In the genomic region with DNA sequence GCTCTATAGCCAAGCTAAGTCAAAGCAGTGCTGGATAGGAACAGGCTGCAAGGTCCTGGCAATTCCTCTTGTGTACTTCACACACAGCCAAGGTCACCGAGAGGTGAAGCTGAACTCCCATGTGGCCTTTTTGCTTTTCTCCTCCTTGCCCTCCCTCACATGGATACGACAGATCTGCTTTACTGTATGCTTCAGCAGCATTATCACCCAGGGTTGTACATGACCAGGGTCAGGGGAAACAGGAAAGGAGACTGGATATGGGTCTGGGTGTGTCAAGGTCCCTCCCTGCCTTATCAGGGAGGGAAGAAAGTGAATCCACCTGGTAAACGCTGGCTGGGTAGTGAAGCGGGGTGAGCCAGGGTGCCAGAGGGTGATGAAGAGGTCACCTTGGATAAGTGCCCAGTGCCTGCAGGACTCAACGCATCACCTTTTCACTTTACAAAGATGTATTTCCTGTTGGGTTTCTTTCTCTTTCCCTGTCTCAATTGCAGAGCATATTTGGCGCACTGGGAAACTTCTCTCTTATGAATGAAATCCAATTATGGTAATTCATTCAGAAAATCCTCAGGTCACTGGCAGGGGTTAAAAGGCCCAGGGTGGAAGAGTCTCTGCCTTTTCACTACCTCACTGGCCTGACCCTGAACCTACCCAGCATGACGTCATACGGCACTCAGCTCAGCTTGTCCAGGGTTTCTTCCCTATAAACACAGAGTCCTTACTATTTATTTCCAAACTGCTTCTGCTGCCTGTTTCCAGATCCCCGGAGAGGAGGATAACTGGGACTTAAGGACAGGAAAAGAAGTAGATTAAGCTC, we compare ENCODE assay signal across 8 mouse cellular contexts.
DNase-seq lines count a peak whose midpoint lies in the region; ATAC-seq lines count a peak whose summit lies in the region.

No protein-coding gene starts in this region.

- WGBS in forebrain, embryonic 14.5 days: 61% methylated on average over 9 of the region's 9 CpGs
- WGBS in forebrain, embryonic 16.5 days: 53% methylated on average over 9 of the region's 9 CpGs

- H3K4me2 ChIP-seq in forebrain, embryonic 14.5 days (ENCODE audit: low read length): no peak overlapping the region
- no peak overlapping the region for H3K4me2 ChIP-seq in forebrain, embryonic 16.5 days (ENCODE audit: low read length)

- H3K9ac ChIP-seq in forebrain, embryonic 14.5 days (ENCODE audit: low read length): no peak overlapping the region
- no peak overlapping the region for H3K9ac ChIP-seq in forebrain, embryonic 16.5 days (replicated peaks; ENCODE audit: low read depth, low read length)

- peaks cover 2% of the 10 kb centered on the region; the same call in 1 of the 2 replicates for H3K4me1 ChIP-seq in forebrain, embryonic 14.5 days (ENCODE audit: control insufficient read depth, insufficient read depth, low read length)
- peaks cover 2% of the 10 kb centered on the region for H3K4me1 ChIP-seq in forebrain, embryonic 16.5 days (replicated peaks; ENCODE audit: control insufficient read depth, insufficient read depth, low read length)

- H3K9me3 ChIP-seq in forebrain, embryonic 14.5 days (replicated peaks; ENCODE audit: control insufficient read depth, low read length): no peaks in the 10 kb centered on the region
- no peaks in the 10 kb centered on the region for H3K9me3 ChIP-seq in forebrain, embryonic 16.5 days (ENCODE audit: control insufficient read depth, low read length)

- DNase-seq in adrenal gland, adult 8-10 months: peak; percentile 62
- DNase-seq in heart, adult 11 months: peak; percentile 97
- peak; percentile 43 for DNase-seq in kidney, adult 9 months
- peak; percentile 68 for DNase-seq in ovary, adult 18-20 months (ENCODE audit: low spot score)
- no peak for DNase-seq in thymus, postnatal 10 days (ENCODE audit: low spot score in 2 of 2)
- no peak for DNase-seq in forebrain, embryonic 14.5 days (ENCODE audit: low spot score)
- no peak for DNase-seq in right cerebral cortex, adult 18-20 months

- no peak for ATAC-seq in forebrain, embryonic 14.5 days
- ATAC-seq in forebrain, embryonic 16.5 days: no peak

- no peaks in the 10 kb centered on the region for H3K27me3 ChIP-seq in forebrain, embryonic 14.5 days (replicated peaks; ENCODE audit: control insufficient read depth, insufficient read depth, low read length)
- H3K27me3 ChIP-seq in forebrain, embryonic 16.5 days (replicated peaks; ENCODE audit: control insufficient read depth, insufficient read depth, low read length): no peaks in the 10 kb centered on the region

- H3K36me3 ChIP-seq in forebrain, embryonic 14.5 days (ENCODE audit: control insufficient read depth, insufficient read depth, low read length): no peaks in the 10 kb centered on the region
- no peaks in the 10 kb centered on the region for H3K36me3 ChIP-seq in forebrain, embryonic 16.5 days (ENCODE audit: control insufficient read depth, insufficient read depth)

- H3K27ac ChIP-seq in forebrain, embryonic 14.5 days (ENCODE audit: low read depth, low read length): no peak overlapping the region
- H3K27ac ChIP-seq in forebrain, embryonic 16.5 days (ENCODE audit: low read length): no peak overlapping the region

- no peak overlapping the region for H3K4me3 ChIP-seq in forebrain, embryonic 14.5 days (ENCODE audit: low read depth, low read length)
- H3K4me3 ChIP-seq in forebrain, embryonic 16.5 days (replicated peaks; ENCODE audit: low read length): no peak overlapping the region

Comparison
In these comparisons a context has a peak if more than half of its experiments do, and no peak if none do; other contexts are left out.
1. DNase-seq: peak in adrenal gland, adult 8-10 months (single experiment), heart, adult 11 months (single experiment), kidney, adult 9 months (single experiment) and ovary, adult 18-20 months (single experiment); none in thymus, postnatal 10 days (0 of 2), forebrain, embryonic 14.5 days (single experiment) and right cerebral cortex, adult 18-20 months (single experiment).